Mouse (Mus musculus) limb, embryonic 15.5 days (tissue): ENCODE results near the gene Itgb5. TPM values are rescaled to one million over a fixed set of nuclear protein-coding genes. Genes with fewer than 3 reads are reported as not detected.

Experiments used
- ATAC-seq: fragments of 200-750 bp; cut with Nextera tagmentation; 2 replicates; pipeline ENCODE4 v1.8.0; 2017; ENCODE audit warnings: low read depth, moderate TSS enrichment; ENCODE audit not compliant: insufficient number of reproducible peaks, low FRiP score, low TSS enrichment
- H3K27ac ChIP-seq: fragments of 300-500 bp; sonication (generic); 2 replicates; pipeline ENCODE4 v1.5.1; 2015; ENCODE audit warnings: moderate library complexity, mild to moderate bottlenecking, inconsistent platforms
- H3K27me3 ChIP-seq: fragments of 300-500 bp; sonication (generic); 2 replicates; pipeline ENCODE4 v1.6.1; 2015; ENCODE audit warnings: inconsistent platforms
- H3K36me3 ChIP-seq: fragments of 300-500 bp; sonication (generic); 2 replicates; pipeline ENCODE4 v1.6.1; 2015; ENCODE audit warnings: inconsistent platforms
- H3K4me1 ChIP-seq: fragments of 300-500 bp; sonication (generic); 2 replicates; pipeline ENCODE4 v1.6.1; 2015; ENCODE audit warnings: inconsistent platforms
- H3K4me2 ChIP-seq: fragments of 300-500 bp; sonication (generic); 2 replicates; pipeline ENCODE4 v1.6.1; 2015; ENCODE audit warnings: mild to moderate bottlenecking, inconsistent platforms
- H3K4me3 ChIP-seq: fragments of 300-500 bp; sonication (generic); 2 replicates; pipeline ENCODE4 v1.5.1; 2015; ENCODE audit warnings: mild to moderate bottlenecking, inconsistent platforms
- H3K9ac ChIP-seq: fragments of 300-500 bp; sonication (generic); 2 replicates; pipeline ENCODE4 v1.6.1; 2015; ENCODE audit warnings: inconsistent platforms
- H3K9me3 ChIP-seq: fragments of 300-500 bp; sonication (generic); 2 replicates; pipeline ENCODE4 v1.6.1; 2016; ENCODE audit warnings: inconsistent platforms
- WGBS: fragments of 180-500 bp; shearing (Covaris S2); methylation state at CpG from one replicate; pipeline ENCODE4 v1.1.7; 2015; 5-methylcytosine and 5-hydroxymethylcytosine counted together
- polyA plus RNA-seq: library from polyadenylated mRNA; unstranded; fragments of >200 nt; fragmentation: Nextera tagmentation; extraction: Ambion mirVana; gene quantifications from 2 replicates; pipeline ENCODE4 v1.2.1, GENCODE M21; 2015

Gene Itgb5
- polyA plus RNA-seq, 1 experiment from 2014 or later, result 77.5 TPM

- WGBS, result 80% methylated on average over 4 of the region's 4 CpGs
- no peak overlapping the region for H3K4me2 ChIP-seq
- H3K27ac ChIP-seq, result no peak overlapping the region
- no peak overlapping the region for H3K9ac ChIP-seq
- H3K27me3 ChIP-seq, result no peaks in the 10 kb centered on the region
- no peak for ATAC-seq
- peaks cover 7% of the 10 kb centered on the region; the same call in 1 of the 2 replicates for H3K4me1 ChIP-seq
- no peak overlapping the region for H3K4me3 ChIP-seq
- peaks cover 3% of the 10 kb centered on the region; the same call in 1 of the 2 replicates for H3K36me3 ChIP-seq
- no peaks in the 10 kb centered on the region for H3K9me3 ChIP-seq
These were observed 32.9 kb downstream of the Itgb5 start for GRCm38 (mm10) chr16:33862406-33862805.

GRCm38 (mm10) chr16:33863208-33863751 lies 33.8 kb downstream of the Itgb5 start:
- Histone ChIP-seq H3K4me3 (no peak overlapping the region), H3K9me3 (no peaks in the 10 kb centered on the region), H3K4me1 (peaks cover 7% of the 10 kb centered on the region; the same call in 1 of the 2 replicates), H3K27ac (no peak overlapping the region), H3K36me3 (peaks cover 3% of the 10 kb centered on the region; the same call in 1 of the 2 replicates), H3K27me3 (no peaks in the 10 kb centered on the region), H3K4me2 (no peak overlapping the region), H3K9ac (no peak overlapping the region)
- no peak for ATAC-seq
- 64% methylated on average over 5 of the region's 5 CpGs for WGBS

GRCm38 (mm10) chr16:33870224-33870785 lies 40.8 kb downstream of the Itgb5 start:
- H3K9ac ChIP-seq, result no peak overlapping the region
- H3K27ac ChIP-seq, result peak overlapping the region; percentile 60
- WGBS, result 57% methylated on average over 3 of the region's 3 CpGs
- ATAC-seq, result no peak
- no peaks in the 10 kb centered on the region for H3K27me3 ChIP-seq
- H3K4me3 ChIP-seq, result no peak overlapping the region
- H3K9me3 ChIP-seq, result no peaks in the 10 kb centered on the region
- H3K36me3 ChIP-seq, result peaks cover 3% of the 10 kb centered on the region; the same call in 1 of the 2 replicates
- H3K4me1 ChIP-seq, result peaks cover 32% of the 10 kb centered on the region
- H3K4me2 ChIP-seq, result no peak overlapping the region

- WGBS, result 49% methylated on average over 13 of the region's 13 CpGs
- Histone ChIP-seq H3K36me3 (peaks cover 9% of the 10 kb centered on the region), H3K9ac (no peak overlapping the region), H3K27ac (peak overlapping the region; percentile 76), H3K4me1 (peaks cover 32% of the 10 kb centered on the region), H3K9me3 (no peaks in the 10 kb centered on the region), H3K4me3 (no peak overlapping the region), H3K4me2 (no peak overlapping the region), H3K27me3 (no peaks in the 10 kb centered on the region)
- no peak for ATAC-seq
These were observed 41.7 kb downstream of the Itgb5 start for GRCm38 (mm10) chr16:33870988-33871758.

- Histone ChIP-seq H3K4me2 (no peak overlapping the region), H3K4me3 (no peak overlapping the region), H3K9me3 (no peaks in the 10 kb centered on the region), H3K9ac (no peak overlapping the region), H3K27ac (peak overlapping the region; percentile 76), H3K36me3 (peaks cover 6% of the 10 kb centered on the region; the same call in 1 of the 2 replicates), H3K27me3 (no peaks in the 10 kb centered on the region), H3K4me1 (peaks cover 32% of the 10 kb centered on the region)
- 39% methylated on average over 14 of the region's 14 CpGs for WGBS
- ATAC-seq, result peak; percentile 62; the same call in 1 of the 2 replicates
These were observed 42.5 kb downstream of the Itgb5 start for GRCm38 (mm10) chr16:33871865-33872443.

- Histone ChIP-seq H3K4me3 (no peak overlapping the region), H3K36me3 (peaks cover 6% of the 10 kb centered on the region; the same call in 1 of the 2 replicates), H3K4me2 (no peak overlapping the region), H3K27ac (peak overlapping the region; percentile 69), H3K9ac (no peak overlapping the region), H3K9me3 (no peaks in the 10 kb centered on the region), H3K27me3 (no peaks in the 10 kb centered on the region), H3K4me1 (peaks cover 37% of the 10 kb centered on the region)
- no peak for ATAC-seq
- WGBS, result 55% methylated on average over 7 of the region's 7 CpGs
These were observed 43.8 kb downstream of the Itgb5 start for GRCm38 (mm10) chr16:33873282-33873681.

GRCm38 (mm10) chr16:33878041-33878783 lies 48.7 kb downstream of the Itgb5 start:
- ATAC-seq, result no peak
- no peak overlapping the region for H3K4me3 ChIP-seq
- H3K9ac ChIP-seq, result no peak overlapping the region
- H3K4me2 ChIP-seq, result no peak overlapping the region
- H3K27ac ChIP-seq, result peak overlapping the region; percentile 72
- no peaks in the 10 kb centered on the region for H3K27me3 ChIP-seq
- no peaks in the 10 kb centered on the region for H3K9me3 ChIP-seq
- peaks cover 30% of the 10 kb centered on the region for H3K4me1 ChIP-seq
- WGBS, result 52% methylated on average over 6 of the region's 6 CpGs
- peaks cover 6% of the 10 kb centered on the region; the same call in 1 of the 2 replicates for H3K36me3 ChIP-seq

DNA sequence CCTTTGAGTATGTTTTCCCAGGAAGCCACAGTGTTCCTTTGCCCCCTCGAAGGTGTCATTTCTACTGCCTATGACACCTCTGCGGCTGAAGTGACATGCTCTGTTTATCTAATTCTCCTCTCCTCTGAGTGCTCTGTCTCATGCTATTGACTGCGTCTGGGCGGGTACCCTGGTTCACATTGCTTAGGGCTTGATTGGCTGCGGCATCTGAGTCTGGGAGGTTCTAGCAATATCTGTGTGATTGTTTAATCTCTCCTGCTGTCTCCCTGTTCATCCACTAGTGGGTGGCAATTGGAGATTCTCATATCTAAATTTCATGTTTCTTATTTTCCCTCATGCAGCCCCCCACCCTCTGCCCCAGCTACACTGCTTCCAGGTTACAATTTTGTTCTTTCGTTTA lies 49.6 kb downstream of the Itgb5 start:
- H3K27ac ChIP-seq, result no peak overlapping the region
- 47% methylated on average over 6 of the region's 6 CpGs for WGBS
- no peaks in the 10 kb centered on the region for H3K27me3 ChIP-seq
- no peak overlapping the region for H3K9ac ChIP-seq
- H3K9me3 ChIP-seq, result no peaks in the 10 kb centered on the region
- H3K4me1 ChIP-seq, result peaks cover 35% of the 10 kb centered on the region
- H3K36me3 ChIP-seq, result peaks cover 6% of the 10 kb centered on the region; the same call in 1 of the 2 replicates
- no peak overlapping the region for H3K4me2 ChIP-seq
- H3K4me3 ChIP-seq, result no peak overlapping the region
- no peak for ATAC-seq

DNA sequence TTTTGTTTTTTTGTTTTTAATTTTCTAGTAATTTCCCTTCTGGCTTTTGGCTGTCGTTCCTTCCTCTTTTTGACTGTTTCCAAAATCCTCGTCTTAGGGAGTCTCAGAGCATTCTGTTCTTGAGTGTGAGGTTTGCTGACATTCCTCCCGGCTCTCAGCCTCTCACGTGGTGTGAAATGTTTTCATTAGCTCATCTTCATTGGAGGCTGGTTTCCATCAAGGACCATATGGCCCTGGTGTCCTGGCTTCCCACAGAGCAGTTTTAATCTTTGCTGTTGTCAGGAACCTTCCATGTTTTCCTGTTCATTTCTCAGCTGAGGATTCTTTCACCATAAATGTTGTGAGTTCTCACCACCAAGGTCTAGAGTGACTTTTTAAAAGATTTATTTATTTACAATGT lies 50.1 kb downstream of the Itgb5 start:
- Histone ChIP-seq H3K9ac (no peak overlapping the region), H3K36me3 (peaks cover 6% of the 10 kb centered on the region; the same call in 1 of the 2 replicates), H3K4me1 (peaks cover 37% of the 10 kb centered on the region), H3K9me3 (no peaks in the 10 kb centered on the region), H3K27me3 (no peaks in the 10 kb centered on the region), H3K27ac (no peak overlapping the region), H3K4me2 (no peak overlapping the region), H3K4me3 (no peak overlapping the region)
- WGBS, result 40% methylated on average over 4 of the region's 4 CpGs
- no peak for ATAC-seq

DNA sequence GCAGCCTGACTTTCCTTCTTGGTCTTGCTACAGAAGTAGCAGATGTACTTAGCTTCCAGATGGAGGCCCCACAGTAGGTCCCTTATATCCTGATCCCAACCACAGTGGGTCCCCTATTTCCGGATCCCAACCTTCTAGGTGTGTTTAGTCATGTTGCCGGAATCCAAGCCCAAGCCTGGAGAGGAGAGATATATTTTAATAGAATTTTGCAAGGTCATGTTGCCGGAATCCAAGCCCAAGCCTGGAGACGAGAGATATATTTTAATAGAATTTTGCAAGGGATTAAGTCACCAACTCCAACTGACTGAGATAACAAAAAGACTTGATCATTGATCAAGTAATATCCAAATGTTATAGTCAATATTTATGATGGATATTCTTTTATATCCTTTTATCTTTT lies 51.3 kb downstream of the Itgb5 start:
- H3K4me3 ChIP-seq, result no peak overlapping the region
- no peak overlapping the region for H3K4me2 ChIP-seq
- no peak overlapping the region for H3K9ac ChIP-seq
- peaks cover 3% of the 10 kb centered on the region; the same call in 1 of the 2 replicates for H3K36me3 ChIP-seq
- H3K9me3 ChIP-seq, result no peaks in the 10 kb centered on the region
- H3K27ac ChIP-seq, result no peak overlapping the region
- no peak for ATAC-seq
- 87% methylated on average over 4 of the region's 4 CpGs for WGBS
- H3K4me1 ChIP-seq, result peaks cover 39% of the 10 kb centered on the region
- no peaks in the 10 kb centered on the region for H3K27me3 ChIP-seq

DNA sequence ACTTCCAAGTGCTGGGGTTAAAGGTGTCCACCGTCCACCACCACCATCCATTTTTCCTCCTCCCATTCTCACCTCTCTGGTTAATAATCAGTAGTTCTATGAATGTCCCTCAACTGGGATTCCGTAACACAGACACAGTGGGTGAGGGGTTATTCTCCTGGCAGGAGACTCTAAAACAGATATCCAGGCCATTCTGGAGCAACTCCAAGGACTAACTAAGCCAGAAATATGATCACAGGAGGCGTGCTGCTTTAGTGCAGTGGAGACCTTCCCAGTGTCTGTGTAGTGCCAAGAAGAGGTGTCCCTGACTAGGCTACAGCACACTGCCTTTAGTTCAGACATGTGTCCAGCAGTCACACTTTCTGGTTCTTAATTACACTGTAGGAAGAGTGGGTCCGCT lies 53.1 kb downstream of the Itgb5 start:
- Histone ChIP-seq H3K27ac (peak overlapping the region; percentile 79), H3K9ac (no peak overlapping the region), H3K9me3 (no peaks in the 10 kb centered on the region), H3K4me2 (no peak overlapping the region), H3K27me3 (no peaks in the 10 kb centered on the region), H3K4me3 (no peak overlapping the region), H3K36me3 (0 out of 2 replicates have a peak, but pooled peaks cover 4% of the 10 kb centered on the region), H3K4me1 (peaks cover 53% of the 10 kb centered on the region)
- peak; percentile 32; the same call in 1 of the 2 replicates for ATAC-seq
- 46% methylated on average over 4 of the region's 4 CpGs for WGBS
